Mouse (Mus musculus) right cerebral cortex, postnatal 25 days (tissue): ENCODE data around the gene Ankrd24.
"Not testable (repeated sequence)": the region's sequence is repeated elsewhere in the genome, so short reads cannot be mapped to it uniquely, and the experiment has no call there.

ENCODE experiments used
- DNase-seq: peaks from one replicate; pipeline ENCODE4 v3.0.0; 2022

Ankrd24 gene

DNA sequence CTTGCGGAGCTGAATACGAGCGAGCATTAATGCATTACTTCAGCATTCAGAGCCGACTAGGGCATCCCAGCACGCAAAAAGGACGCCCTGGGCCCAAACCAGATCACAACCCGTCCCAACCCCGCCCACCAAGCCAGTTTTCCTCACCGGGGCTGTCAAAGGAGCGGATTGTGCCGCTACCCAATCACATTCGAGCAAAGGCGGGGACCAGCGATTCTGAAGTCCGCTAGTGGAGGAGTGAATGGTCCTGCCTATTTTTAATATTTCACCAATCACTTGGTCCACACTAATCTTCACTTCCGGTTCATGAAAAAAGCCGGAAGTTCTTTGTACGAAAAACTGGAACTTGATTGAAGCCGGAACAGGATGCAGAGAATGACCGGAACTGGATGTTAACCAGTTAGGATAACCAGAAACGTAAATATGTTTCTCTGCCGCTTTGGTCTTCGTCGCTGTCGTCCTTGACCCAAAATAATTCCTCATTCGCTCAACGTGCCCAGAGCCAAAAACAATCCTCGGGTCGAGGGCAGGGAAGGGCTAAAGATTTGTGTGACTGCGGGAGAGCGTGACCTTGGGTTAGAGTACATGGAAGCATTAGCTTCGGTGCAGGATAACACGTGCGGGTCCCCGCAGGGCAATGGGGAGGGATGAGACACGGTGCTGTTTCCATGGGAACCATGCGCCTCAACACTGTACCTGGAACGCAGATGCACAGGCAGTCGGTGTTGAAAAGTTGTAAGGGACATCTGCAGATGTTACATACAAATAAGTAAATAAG is 22.2 kb upstream of the Ankrd24 start, which contains the start of gene BC025920:
BC025920 (plus strand) TSS at position 297 of the 778 bp plus-strand sequence.
- peak; percentile 91 for DNase-seq

DNA sequence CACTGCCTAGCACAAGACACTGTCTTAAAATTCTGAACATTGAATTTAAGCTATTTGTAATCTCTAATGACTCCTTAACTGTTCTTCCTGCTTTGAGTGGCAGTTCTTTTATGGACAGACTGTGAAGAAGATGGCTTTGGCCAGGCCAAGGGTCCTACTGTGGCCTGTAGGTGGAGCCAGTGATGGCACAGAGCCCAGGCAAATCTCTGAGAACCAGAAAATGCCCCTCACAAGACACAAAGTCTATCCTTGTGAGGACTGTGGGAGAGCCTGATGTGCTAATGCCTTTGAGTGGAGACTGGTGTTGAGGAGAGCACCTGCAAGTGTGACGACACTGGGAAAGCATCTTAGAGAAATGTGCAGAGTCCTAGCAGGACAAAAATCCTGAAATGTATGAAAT is 20.0 kb upstream of the Ankrd24 start:
- DNase-seq = no peak

DNA sequence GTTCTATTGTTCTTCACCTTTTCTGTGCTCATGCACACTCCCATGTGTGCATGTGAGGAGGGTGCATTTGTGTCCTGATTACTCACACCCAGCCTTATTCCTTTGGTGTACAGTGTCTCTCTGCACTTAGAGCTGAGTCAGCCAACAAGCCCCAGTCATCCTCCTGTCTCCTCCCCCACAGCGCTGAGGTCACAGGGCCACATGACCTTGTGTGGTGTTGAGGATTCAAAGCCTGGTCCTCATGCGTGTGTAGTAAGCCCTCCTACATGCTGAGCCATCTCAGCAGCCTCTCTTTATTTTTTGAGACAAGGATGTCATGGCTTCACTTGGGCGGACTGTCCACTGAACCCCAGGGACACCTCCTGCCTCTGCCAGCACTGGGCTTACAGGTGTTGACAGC is 15.6 kb upstream of the Ankrd24 start:
- no peak for DNase-seq

DNA sequence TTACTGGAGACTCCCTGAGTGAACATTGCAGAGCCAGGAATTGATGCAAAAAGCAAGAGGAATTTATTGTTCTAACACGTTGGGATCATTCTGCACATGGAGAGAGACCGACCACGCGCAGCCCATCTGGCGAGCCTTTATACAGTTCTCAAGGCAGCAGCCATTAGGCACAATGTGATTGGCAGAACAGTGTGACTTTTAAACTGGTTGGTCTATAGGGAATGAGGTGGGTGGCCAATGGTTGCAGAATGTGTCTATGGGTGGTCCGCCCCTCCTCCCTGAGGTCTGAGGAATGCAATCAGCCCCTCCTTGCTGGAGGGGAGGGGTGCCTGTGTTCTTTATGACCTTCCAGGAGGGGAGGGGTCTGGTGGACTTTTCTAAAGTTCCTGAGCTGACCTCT is 12.9 kb upstream of the Ankrd24 start:
- no peak for DNase-seq

DNA sequence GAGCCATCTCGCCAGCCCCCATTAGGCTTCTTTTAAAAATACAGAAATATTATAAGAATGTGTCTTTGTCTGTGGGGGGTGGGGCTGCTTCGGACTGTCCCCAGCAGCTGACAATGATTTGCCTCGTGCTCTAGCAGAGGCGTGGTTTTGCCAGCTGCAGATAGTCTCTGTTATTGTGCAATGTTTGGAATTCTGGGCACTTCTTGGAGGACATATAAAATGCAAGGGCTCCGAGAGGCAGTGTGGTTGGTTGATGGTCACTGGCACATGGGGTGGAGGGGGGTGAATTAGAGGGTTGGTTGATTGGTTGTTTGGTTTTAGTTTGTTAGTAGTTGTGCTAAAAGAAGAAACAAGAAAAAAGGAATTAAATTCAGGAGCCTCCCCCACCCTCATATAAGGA is 8.4 kb upstream of the Ankrd24 start:
- no peak for DNase-seq

DNA sequence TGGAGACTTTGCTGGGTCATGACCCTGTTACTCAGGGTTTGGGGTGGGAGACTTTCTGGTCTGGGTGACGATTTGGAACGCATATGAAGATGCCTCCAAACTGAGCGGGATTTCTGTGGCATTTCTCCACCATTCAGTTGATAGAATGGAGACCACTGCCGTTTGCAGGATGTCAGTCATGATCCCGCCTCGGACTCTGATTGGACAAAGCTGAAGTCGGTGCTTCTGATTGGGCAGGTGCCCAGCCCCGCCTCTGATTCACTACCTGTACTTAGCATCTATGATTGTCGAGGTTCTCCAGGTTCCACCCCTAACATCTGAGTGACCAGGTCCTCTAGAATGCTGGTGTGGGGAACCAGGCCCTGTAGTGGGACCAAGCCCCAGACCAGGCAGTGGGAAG is 7.6 kb upstream of the Ankrd24 start:
- no peak for DNase-seq

DNA sequence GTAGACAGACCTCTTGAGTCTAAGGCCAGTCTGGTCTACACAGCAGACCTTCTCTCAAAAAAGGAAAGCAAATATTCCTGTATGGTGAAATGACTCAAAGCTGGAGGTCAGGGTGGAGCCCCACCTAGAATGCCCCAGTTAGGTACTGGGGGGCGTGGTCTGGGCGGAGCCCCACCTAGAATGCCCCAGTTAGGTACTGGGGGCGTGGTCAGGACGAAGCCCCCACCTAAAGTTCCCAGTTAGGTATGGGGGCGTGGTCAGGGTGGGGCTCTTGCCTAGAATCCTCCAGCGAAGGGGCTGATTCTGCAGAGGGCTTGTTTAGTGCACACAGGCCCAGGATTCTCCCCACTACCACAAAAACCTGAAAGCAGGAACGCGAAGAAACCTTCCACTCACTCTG is 4.9 kb upstream of the Ankrd24 start:
- no peak for DNase-seq

DNA sequence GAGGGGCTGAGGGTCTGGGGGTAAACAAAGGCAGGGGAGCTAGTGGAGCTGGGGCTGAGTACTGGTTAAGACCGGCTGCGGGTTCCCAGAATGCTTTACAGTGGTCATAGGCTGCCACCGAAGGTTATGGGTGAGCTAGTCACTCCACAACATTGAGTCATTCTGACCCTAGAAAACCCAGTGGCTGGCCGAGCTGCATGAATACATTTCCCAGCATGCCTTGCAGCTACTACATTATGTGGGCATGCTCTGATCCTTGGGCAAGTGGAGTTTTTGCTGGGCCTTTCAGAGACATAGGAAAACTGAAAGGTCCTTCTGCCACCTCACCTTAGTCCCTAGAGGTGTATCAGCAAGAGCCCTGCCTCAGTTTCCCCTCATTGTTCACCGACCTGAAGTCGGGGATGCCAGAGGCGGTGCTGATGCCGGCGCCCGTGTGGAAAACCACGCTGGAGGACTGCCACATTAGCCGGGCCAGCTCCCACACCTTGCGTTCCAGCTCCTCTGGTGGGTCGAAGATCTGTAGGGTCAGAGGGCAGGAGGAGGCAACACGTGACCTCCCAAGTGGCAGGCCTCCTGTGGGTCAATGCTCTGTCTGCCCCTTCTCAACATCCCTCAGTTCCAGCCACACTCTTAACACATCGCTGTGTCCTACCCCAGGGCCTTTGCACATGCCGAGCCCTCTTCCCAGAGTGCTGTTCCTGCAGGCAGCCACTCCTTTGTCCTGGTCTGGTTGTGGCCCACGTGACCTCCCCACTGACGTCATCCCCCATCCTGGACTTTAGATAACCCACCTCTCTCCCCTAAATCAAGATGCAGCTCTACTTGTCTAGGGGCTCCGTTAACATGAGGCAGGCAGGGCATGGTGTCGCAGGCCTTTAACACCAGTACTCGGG is 2.0 kb upstream of the Ankrd24 start:
- DNase-seq = no peak

DNA sequence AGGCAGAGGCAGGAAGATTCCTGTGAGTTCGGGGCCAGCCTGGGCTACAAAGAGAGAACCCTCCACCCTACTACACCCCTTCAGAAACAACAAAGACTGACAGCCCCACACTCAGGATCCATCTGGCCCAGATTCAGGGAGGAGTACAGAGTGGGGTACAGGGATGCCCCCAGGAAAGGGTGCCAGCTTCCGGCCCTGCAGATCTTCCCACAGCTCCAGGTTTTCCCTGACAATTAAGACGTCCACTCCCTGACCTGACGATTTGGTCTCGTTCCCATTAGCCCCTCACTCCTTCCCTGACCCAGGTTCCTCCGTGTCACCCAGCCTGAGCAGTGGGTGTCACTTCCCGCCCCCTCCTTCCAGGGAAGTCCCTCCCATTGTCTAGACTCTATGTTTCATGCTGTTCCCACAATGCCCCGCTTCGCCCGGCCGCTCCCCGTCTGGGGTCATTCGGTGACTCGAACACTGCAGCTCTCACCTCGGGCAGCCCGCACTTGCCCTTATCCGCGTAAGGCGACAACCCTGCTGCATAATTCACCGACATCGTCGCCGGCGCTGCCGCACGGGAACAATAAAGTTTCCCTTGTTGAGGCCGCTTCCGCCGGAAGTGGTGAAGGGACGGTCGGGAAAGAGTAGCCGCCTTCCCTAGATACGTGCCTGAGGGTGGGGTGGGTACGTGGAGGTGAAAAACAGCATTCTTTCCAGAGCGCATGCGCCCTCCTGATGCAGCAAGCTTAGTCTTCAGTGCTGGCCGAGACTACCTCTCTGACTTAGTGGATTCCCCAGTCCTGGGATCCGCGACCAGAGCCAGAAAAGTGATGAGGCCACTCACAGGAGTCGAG is 1.1 kb upstream of the Ankrd24 start, which contains the start of gene Sirt6:
Sirt6 (minus strand) TSS at position 804 of the 842 bp plus-strand sequence.
- DNase-seq = peak; percentile 91

DNA sequence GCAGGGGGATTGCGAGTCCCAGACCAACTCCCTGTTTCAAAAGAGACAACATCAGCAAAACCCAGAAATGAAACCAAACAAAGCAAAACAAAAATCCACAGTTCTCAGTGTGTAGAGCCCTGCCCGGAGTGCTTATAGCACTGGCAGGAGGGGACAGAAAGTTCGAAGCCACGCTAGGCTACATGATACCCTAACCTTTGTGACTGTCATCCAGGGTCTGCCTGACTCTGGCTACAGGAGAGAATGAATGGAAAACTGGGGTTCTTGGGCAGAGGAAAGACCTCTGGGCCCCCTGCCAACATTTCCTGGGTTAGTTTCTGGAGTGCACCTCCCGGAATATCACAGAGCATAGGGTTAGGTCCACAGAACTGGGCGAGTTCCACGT is 512 bp upstream of the Ankrd24 start:
- DNase-seq = no peak

DNA sequence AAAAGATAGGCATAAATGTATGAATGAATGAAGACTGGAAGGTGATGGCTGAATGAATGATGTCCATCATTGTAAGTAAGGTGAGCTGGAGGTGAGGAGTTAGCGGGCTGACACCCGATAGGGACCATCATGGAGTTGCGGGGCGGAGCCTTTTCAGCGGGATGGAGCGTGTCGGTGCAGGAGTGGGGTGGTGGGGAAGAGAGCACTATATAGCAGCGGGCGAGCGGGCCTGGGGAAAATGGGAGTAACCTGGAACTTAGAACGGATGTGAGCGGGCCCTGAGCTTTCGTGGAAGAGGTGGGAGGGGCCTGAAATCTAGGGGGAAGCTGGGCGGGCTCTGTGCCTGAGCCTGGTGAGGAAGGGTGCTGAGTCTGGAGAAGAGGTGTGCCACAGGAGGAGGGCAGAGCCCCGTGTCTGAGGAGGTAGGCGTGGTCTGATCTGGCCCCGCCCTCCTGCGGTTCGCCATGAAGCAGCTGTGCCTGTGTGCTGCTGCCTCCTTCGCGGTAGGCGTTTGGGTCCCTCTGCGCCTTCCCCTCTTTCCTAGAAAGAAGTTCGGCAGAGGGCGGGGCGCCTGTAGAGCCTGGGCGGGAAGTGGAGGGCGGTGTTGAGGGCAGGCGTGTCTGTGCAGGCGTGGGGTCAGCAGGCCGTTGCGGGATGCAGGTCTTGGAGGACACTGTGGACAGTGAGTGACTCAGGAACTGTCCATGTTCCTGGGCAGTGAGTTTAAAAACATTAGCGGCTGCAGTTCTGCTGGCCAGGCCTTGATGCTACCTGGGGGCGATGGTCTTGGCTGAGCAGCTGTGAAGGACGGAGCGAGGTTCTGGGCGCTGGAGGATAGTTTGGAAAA is 5.1 kb downstream of the Ankrd24 start:
- DNase-seq = peak; percentile 83

DNA sequence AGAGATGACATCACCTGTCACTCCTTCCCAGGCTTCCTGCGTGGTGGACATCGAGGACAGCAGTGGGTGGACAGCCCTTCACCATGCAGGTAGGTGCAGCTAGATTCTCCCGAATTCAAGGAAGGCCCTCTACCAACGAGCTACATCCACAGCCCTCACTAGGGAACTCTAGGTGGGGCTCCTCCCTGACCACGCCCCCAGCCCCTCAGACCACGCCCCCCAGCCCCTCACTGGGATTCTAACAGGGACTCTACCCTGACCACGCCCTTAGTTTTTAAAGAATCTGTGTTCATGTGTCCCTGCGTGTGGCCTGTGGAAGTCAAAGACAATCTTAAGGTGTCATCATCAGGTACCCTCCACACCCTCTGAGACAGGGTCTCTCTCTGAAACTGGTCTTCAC is 8.0 kb downstream of the Ankrd24 start:
- no peak for DNase-seq

DNA sequence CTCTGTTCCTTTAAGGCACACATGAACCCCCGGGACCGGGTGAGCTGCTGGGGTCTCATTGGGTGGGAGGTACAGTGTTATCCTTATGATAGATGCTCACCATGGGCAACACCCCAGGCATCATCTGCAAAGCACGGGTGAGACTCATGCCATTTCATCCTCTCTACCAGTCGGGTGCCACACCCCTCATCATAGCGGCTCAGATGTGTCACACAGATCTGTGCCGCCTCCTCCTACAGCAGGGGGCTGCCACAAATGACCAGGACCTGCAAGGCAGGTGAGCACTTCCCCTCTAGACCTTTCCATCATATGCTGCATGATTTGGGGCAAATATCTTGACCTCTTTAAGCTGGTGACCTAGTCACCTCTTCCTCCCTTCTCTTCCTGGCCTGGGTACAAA is 9.8 kb downstream of the Ankrd24 start:
- DNase-seq = no peak

DNA sequence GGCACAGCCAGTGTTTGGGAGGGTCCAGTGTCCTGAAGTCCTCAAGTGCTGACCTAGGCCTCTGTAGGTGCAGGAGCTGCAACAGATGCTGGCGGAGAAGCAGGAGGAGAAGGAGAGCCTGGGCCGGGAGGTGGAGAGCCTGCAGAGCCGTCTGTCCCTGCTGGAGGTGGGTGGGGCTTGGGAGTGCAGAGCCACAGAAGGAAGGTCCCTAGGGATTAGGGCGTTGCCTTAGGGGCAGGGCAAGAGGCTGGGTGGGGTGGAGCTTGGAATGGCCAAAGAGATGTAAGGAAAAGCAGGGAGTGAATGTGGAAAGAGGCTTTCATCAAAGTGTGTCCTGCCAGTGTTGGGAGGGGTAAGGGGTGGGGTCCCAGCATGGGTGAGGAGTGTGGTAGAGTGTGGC is 12.5 kb downstream of the Ankrd24 start:
- DNase-seq = not testable (repeated sequence)

DNA sequence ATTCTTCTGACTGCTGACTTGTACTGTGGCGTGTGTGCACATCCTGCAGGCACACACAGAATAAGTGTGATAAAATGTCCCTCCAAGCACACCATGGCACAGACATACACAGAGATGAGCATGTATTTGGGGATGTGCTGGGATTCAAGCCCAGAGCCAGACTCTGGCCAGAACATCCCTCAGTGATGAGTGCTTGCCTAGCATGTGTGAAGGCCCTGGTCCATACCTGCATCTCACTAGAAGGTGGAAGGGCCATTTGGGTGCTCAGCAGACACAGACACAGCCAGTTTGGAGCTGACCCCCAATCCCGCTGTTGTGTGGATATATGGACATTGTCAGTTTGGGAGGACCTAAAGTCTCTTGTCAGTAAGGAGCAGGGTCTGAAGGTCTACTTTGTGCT is 13.2 kb downstream of the Ankrd24 start:
- DNase-seq = no peak

DNA sequence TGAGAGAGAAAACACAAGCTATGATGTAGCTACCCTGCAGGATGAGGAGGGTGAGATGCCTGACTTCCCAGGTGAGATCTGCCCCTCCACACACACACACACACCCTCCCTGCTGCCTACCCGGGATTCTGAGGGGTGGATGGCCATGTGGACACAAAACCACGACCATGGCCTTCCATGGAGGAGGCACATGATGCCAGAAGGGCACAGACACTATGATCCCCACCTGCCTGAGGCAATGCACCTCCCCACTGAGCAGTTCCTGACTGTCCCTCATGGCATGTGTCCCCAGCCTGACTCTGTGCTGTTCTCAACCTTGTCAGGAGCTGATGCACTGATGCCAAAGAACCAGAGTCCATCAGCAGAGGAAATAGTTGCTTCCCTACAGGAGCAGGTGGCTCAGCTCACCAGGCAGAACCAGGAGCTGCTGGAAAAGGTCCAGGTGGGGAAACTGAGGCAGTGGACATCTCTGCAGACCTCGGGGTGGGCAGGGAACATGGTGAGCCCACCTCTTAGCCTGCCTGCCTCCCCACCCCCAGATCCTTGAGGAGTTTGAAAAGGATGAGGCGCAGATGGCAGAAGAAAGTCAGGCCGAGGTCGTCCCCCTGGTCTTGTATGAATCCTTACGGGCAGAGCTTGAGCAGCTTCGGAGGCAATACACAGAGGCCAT is 13.8 kb downstream of the Ankrd24 start:
- DNase-seq = no peak

DNA sequence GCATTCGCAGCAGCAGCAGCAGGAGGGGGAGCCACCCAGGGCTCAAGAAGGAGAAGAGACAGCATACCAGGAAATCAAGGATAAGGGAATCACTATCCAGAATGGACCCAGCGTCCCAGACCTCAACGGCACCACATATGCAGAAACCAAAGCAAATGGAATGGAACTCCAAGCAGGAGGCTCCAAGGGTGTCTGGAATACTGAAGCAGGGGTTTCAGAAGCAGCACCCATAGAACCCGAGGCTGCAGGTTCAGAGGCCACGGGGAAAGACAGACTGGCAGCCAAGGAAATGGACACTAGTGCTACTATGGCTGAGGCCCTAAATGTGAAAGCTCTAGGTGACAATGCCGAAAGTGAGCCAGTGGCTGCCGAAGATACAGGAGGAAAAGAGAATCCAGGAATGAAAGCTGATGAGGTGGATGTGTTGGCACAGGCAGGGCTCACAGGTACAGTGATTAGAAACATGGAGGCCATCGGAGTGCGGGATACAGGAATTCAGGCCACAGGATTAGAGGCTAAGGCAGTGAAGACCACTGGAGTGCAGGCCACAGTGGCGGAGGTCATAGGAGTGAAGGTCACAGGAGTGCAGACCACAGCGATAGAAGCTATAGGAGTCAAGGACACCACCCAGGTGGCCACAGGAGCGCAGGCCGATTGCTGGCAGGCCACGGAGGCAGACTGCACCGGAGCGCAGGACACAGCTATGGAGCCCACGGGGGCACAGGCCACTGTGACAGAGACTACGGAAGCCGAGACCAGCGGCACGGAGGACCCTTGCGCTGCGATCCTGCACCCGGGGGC is 14.5 kb downstream of the Ankrd24 start:
- DNase-seq = peak; percentile 30

DNA sequence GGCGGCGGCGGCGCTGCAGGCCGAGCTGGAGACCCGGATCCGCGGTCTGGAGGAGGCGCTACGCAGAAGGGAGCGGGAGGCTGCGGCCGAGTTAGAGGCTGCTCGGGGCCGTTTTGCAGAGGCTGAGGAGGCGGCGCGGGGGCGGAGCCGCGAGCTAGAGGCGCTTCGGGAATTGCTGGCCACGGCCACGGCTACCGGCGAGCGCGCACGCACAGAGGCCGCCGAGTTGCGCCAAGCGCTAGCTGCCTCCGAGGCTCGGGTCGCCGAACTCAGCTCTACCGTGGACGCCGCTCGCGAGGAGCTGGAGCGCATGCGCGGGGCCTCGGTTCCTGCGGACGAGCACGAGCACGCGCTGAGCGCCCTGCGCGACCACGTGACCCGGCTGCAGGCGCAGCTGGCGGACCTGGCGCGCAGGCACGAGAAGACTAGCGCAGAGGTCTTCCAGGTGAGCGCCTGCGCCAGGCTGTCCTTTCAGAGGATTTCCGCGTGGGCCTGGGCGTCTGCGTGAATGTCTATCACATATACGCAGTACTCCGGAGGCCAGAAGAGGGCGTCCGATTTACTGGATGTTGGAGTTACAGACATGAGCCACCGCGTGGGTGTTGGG is 15.2 kb downstream of the Ankrd24 start:
- peak; percentile 97 for DNase-seq

DNA sequence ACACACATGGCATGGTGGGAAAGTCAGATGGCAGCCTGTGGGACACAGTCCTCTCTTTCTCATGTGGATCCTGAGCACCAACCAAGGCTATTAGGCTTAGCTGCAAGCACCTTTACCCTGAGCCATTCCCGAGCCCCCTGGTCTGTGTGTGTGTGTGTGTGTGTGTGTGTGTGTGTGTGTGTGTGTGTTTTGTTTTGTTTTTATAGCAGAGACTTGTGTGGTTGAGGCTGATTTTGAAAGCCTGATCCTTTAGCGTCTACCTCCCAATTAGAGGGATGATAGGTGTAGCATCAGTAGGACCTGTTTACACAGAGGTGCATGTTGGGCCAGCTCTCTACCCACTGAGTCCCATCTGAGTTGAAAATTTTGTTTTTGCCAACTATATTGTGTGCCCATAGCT is 15.8 kb downstream of the Ankrd24 start:
- DNase-seq = no peak

DNA sequence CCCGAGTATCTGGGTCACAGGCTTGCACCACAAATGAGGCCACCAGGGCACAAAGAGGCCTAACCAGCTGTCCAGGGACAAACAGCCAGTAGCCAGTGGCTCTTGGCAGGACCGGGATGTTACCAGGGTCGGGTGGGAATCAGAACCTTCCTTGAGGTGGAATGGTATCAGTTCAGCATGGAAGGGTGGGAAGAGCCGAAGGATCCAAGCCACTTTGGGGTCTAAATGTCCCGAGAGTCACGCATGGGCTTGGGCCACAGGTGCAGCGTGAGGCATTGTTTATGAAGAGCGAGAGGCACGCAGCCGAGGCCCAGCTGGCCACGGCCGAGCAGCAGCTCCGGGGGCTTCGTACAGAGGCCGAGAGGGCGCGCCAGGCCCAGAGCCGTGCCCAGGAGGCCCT is 16.4 kb downstream of the Ankrd24 start:
- DNase-seq = no peak
